9 mouse cellular contexts compared by ENCODE assay signal in genomic region chrY:1244940-1245339, GRCm38 (mm10). TPM values are rescaled to one million over a fixed set of nuclear protein-coding genes. Genes with fewer than 3 reads are reported as not detected.
A peak's percentile ranks its signal among the peaks of the same experiment; 100 is the strongest.
DNase-seq lines count a peak whose midpoint lies in the region; ATAC-seq and TF ChIP-seq lines count a peak whose summit lies in the region.
"Had no signal": no experiment of that assay in that cellular context is flagged by ENCODE, and none has a peak within 500 bp of the region (broad histone marks: within the 10 kb centered on the region; RNA-seq: fewer than 3 reads in every experiment).

No protein-coding gene starts in this region.

- H3K4me3 ChIP-seq in heart, embryonic 10.5 days, result peak overlapping the region; percentile 54
- peak overlapping the region; percentile 46 for H3K4me3 ChIP-seq in forebrain, embryonic 16.5 days (replicated peaks; ENCODE audit: low read length)
- peak overlapping the region; percentile 60 to 90 for H3K4me3 ChIP-seq in liver, embryonic 14.5 days (ENCODE audit: insufficient read depth in 1 of 2, low read depth in 2 of 2, low read length in 2 of 2)

- no peaks in the 10 kb centered on the region for H3K36me3 ChIP-seq in heart, embryonic 10.5 days
- H3K36me3 ChIP-seq in forebrain, embryonic 16.5 days (ENCODE audit: control insufficient read depth, insufficient read depth), result no peaks in the 10 kb centered on the region
- H3K36me3 ChIP-seq in liver, embryonic 14.5 days (replicated peaks; ENCODE audit: control insufficient read depth, insufficient read depth, low read depth), result no peaks in the 10 kb centered on the region
- H3K36me3 ChIP-seq: G1E had no signal

- WGBS in heart, embryonic 10.5 days, result 0% methylated on average over 8 of the region's 9 CpGs
- WGBS in forebrain, embryonic 16.5 days, result 0% methylated on average over 9 of the region's 9 CpGs
- whole genome bisulfite sequencing in liver, embryonic 14.5 days (ENCODE audit: insufficient replicate concordance), result 0% methylated on average over 5 of the region's 9 CpGs

- no peaks in the 10 kb centered on the region for H3K9me3 ChIP-seq in heart, embryonic 10.5 days
- no peaks in the 10 kb centered on the region for H3K9me3 ChIP-seq in forebrain, embryonic 16.5 days (ENCODE audit: control insufficient read depth, low read length)
- no peaks in the 10 kb centered on the region for H3K9me3 ChIP-seq in liver, embryonic 14.5 days (ENCODE audit: control insufficient read depth, low read length)
- H3K9me3 ChIP-seq: G1E had no signal

- H3K27me3 ChIP-seq in heart, embryonic 10.5 days (ENCODE audit: insufficient read depth, poor library complexity, severe bottlenecking), result no peaks in the 10 kb centered on the region
- no peaks in the 10 kb centered on the region for H3K27me3 ChIP-seq in forebrain, embryonic 16.5 days (replicated peaks; ENCODE audit: control insufficient read depth, insufficient read depth, low read length)
- H3K27me3 ChIP-seq in liver, embryonic 14.5 days (ENCODE audit: control insufficient read depth, insufficient read depth, low read length), result no peaks in the 10 kb centered on the region

- H3K27ac ChIP-seq in heart, embryonic 10.5 days, result peak overlapping the region; percentile 78
- peak overlapping the region; percentile 47 for H3K27ac ChIP-seq in forebrain, embryonic 16.5 days (ENCODE audit: low read length)
- H3K27ac ChIP-seq in liver, embryonic 14.5 days, result peak overlapping the region; percentile 35; the same call in 1 of the 2 replicates

- no peak for TF ChIP-seq EP300 in liver, embryonic 14.5 days (IDR thresholded peaks at IDR 0.05; ENCODE audit: low read depth)

- DNase-seq in heart, embryonic 10.5 days (ENCODE audit: low spot score), result no peak
- no peak for DNase-seq in heart, adult 11 months
- DNase-seq in MEL-GATA-1-ER (ENCODE audit: extremely low read depth, low read depth), result peak; percentile 28
- no peak for DNase-seq in liver, embryonic 14.5 days (ENCODE audit: low read depth in 3 of 3, low spot score in 3 of 3)
- peak; percentile 4 for DNase-seq in testis, postnatal 14 days (ENCODE audit: low spot score)
- no peak for DNase-seq in spleen, postnatal 14 days (ENCODE audit: low spot score in 2 of 2)
- no peak for DNase-seq in adrenal gland, postnatal 4 days (ENCODE audit: low spot score in 2 of 2)

- no peaks in the 10 kb centered on the region for H3K4me1 ChIP-seq in heart, embryonic 10.5 days
- no peaks in the 10 kb centered on the region for H3K4me1 ChIP-seq in forebrain, embryonic 16.5 days (replicated peaks; ENCODE audit: control insufficient read depth, insufficient read depth, low read length)
- no peaks in the 10 kb centered on the region for H3K4me1 ChIP-seq in liver, embryonic 14.5 days (replicated peaks; ENCODE audit: control insufficient read depth in 2 of 2, insufficient read depth in 2 of 2, low read length in 1 of 2)

- no peak; the same call in 1 of the 2 replicates for ATAC-seq in forebrain, embryonic 16.5 days
- no peak for ATAC-seq in liver, embryonic 14.5 days (ENCODE audit: insufficient read depth)

- peak overlapping the region; percentile 48; the same call in 1 of the 2 replicates for H3K9ac ChIP-seq in forebrain, embryonic 16.5 days (replicated peaks; ENCODE audit: low read depth, low read length)
- peak overlapping the region; percentile 58 for H3K9ac ChIP-seq in liver, embryonic 14.5 days (replicated peaks)

- TF ChIP-seq CTCF in liver, embryonic 14.5 days (IDR thresholded peaks at IDR 0.05; ENCODE audit: low read depth), result no peak

- H3K4me2 ChIP-seq in forebrain, embryonic 16.5 days (ENCODE audit: low read length), result peak overlapping the region; percentile 46
- peak overlapping the region; percentile 50 for H3K4me2 ChIP-seq in liver, embryonic 14.5 days (ENCODE audit: low read depth)

RNA-seq across cellular contexts. Expression of gene Uty, which starts 0.6 kb away (rescaled TPM):
- 8.6 and 10.4 TPM in 2 replicates for polyA plus RNA-seq in heart, embryonic 10.5 days (2016; fragmentation: Nextera tagmentation; extraction: Ambion mirVana)
- 7.5 and 9.7 TPM in 2 replicates for polyA plus RNA-seq in forebrain, embryonic 16.5 days (2015; fragmentation: Nextera tagmentation; extraction: Ambion mirVana)
- 1.5 and 3.7 TPM in 2 replicates for polyA plus RNA-seq in liver, embryonic 14.5 days (2012; rRNA removed)
- polyA plus RNA-seq in liver, embryonic 14.5 days (2014; fragmentation: Nextera tagmentation; extraction: Ambion mirVana), result 6.6 TPM in 1 of 2 replicates, not detected in the other
- total RNA-seq in adrenal gland, postnatal 4 days (2021), result 10 to 100 TPM in 1 of 2 experiments, not detected in 1; 43.4 TPM
- total RNA-seq: G1E had no signal
- polyA plus RNA-seq: G1E had no signal

RNA-seq across cellular contexts. Expression of gene Ddx3y, which starts 41.5 kb away (rescaled TPM):
- polyA plus RNA-seq in heart, embryonic 10.5 days (2016; fragmentation: Nextera tagmentation; extraction: Ambion mirVana), result 12.5 and 18.6 TPM in 2 replicates
- 15.0 and 24.0 TPM in 2 replicates for polyA plus RNA-seq in forebrain, embryonic 16.5 days (2015; fragmentation: Nextera tagmentation; extraction: Ambion mirVana)
- polyA plus RNA-seq in liver, embryonic 14.5 days (2012; rRNA removed), result 4.1 and 9.1 TPM in 2 replicates
- 13.6 TPM in 1 of 2 replicates, not detected in the other for polyA plus RNA-seq in liver, embryonic 14.5 days (2014; fragmentation: Nextera tagmentation; extraction: Ambion mirVana)
- 10 to 100 TPM in 1 of 2 experiments, not detected in 1; 85.6 TPM for total RNA-seq in adrenal gland, postnatal 4 days (2021)
- polyA plus RNA-seq: G1E had no signal

Comparison
In these comparisons a context has a peak if more than half of its experiments do, and no peak if none do; other contexts are left out.
1. DNase-seq: peak in MEL-GATA-1-ER (single experiment) and testis, postnatal 14 days (single experiment); none in heart, embryonic 10.5 days (single experiment), heart, adult 11 months (single experiment), liver, embryonic 14.5 days (0 of 3), spleen, postnatal 14 days (0 of 2) and adrenal gland, postnatal 4 days (0 of 2).
2. Peak in every context shown above with its lines, with median percentiles within 50 percentile points of each other: H3K27ac ChIP-seq and H3K4me3 ChIP-seq.